Mouse (Mus musculus) bone marrow macrophage, adult 2 months (primary cell): ENCODE data around the gene Igfbp2. TPM values are rescaled to one million over a fixed set of nuclear protein-coding genes. Genes with fewer than 3 reads are reported as not detected.
A peak's percentile ranks its signal among the peaks of the same experiment; 100 is the strongest.

ENCODE experiments used
- H3K27ac ChIP-seq: 2 replicates; pipeline ENCODE4 v1.5.1; 2012; ENCODE audit warnings: low read depth, low read length; ENCODE audit not compliant: insufficient read depth
- H3K4me1 ChIP-seq: 2 replicates; pipeline ENCODE4 v1.6.1; 2012; ENCODE audit warnings: low read length; ENCODE audit not compliant: control insufficient read depth, insufficient read depth
- H3K4me3 ChIP-seq: 2 replicates; pipeline ENCODE4 v1.5.1; 2012; ENCODE audit warnings: mild to moderate bottlenecking, low read length, moderate library complexity; ENCODE audit not compliant: insufficient read depth
- CTCF ChIP-seq: IDR thresholded peaks from 2 replicates; pipeline ENCODE4 v1.5.1; 2012; ENCODE audit warnings: low read depth, mild to moderate bottlenecking, low read length, moderate library complexity
- POLR2A ChIP-seq: IDR thresholded peaks from 2 replicates; pipeline ENCODE4 v1.6.1; 2012; ENCODE audit warnings: mild to moderate bottlenecking, low read depth, low read length, borderline replicate concordance
- polyA plus RNA-seq: library from polyadenylated mRNA; stranded (reverse); fragments of >200 nt; gene quantifications from 2 replicates; pipeline ENCODE4 v1.2.4, GENCODE M21; 2012; ENCODE audit not compliant: missing spikeins, insufficient read depth, insufficient read length

Igfbp2 gene
- polyA plus RNA-seq, 1 experiment: not detected

- TF ChIP-seq POLR2A: no peak
- no peak for TF ChIP-seq CTCF
- H3K27ac ChIP-seq: no peak overlapping the region
- H3K4me1 ChIP-seq: 0 out of 2 replicates have a peak, but pooled peaks cover 5% of the 10 kb centered on the region
- no peak overlapping the region for H3K4me3 ChIP-seq
Observed at GRCm38 (mm10) chr1:72869275-72869674, 45.0 kb downstream of the Igfbp2 start.

DNA sequence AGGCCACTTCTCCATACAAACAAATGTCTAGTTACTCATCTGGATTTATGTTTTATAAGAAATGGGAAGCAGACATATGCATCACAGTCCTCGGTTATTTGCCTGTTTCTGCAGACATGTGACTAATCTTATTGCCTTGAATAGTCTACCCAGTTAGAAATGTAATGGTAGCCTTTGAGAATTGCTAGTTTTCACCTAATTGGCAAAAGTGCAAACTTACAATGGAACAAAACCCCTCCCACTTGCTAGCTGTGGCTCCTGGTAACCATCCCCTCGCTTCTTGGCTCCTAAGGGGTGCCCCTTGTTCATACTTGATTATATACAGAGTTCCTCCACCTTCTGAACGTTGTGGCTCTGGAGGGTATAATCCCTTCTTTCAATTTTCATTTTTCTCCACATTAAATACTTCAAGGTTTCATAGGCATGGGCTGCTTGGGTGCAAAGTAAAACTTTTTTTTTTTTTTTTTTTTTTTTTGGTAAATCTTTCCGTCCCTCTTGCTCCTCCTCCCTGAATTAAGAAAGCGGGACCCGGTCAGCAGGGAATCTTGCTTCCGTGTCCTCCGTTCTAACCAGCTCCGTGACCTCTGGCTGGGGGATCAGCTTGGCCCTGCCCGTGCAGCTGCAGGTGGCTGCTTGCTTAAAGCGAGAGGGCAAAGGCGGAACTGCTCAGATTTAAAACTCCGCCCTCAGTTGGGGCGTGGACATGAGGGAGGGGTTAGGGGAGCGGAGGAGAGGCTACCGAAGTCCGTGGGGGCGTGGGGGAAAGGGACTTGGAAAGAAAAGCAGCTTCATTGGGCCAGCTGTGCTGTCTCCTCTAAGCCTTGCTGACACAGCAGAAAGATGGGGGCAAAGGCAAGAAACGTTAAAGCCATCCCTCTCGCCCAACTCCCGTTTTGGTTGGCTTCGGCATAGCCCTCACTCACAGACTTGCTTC, 45.6 kb downstream of the Igfbp2 start:
- H3K4me3 ChIP-seq: peak overlapping the region; percentile 49
- TF ChIP-seq POLR2A (no peak), CTCF (no peak)
- H3K27ac ChIP-seq: no peak overlapping the region
- H3K4me1 ChIP-seq: 0 out of 2 replicates have a peak, but pooled peaks cover 5% of the 10 kb centered on the region

- H3K4me1 ChIP-seq: 0 out of 2 replicates have a peak, but pooled peaks cover 5% of the 10 kb centered on the region
- no peak for TF ChIP-seq POLR2A
- no peak for TF ChIP-seq CTCF
- peak overlapping the region; percentile 49 for H3K4me3 ChIP-seq
- H3K27ac ChIP-seq: no peak overlapping the region
Observed at GRCm38 (mm10) chr1:72870615-72871336, 46.5 kb downstream of the Igfbp2 start.

GRCm38 (mm10) chr1:72871337-72871696, 47.0 kb downstream of the Igfbp2 start:
- TF ChIP-seq POLR2A (no peak), CTCF (no peak)
- peak overlapping the region; percentile 34; the same call in 1 of the 2 replicates for H3K4me3 ChIP-seq
- 0 out of 2 replicates have a peak, but pooled peaks cover 5% of the 10 kb centered on the region for H3K4me1 ChIP-seq
- H3K27ac ChIP-seq: no peak overlapping the region

GRCm38 (mm10) chr1:72871697-72872411, 47.6 kb downstream of the Igfbp2 start:
- Histone ChIP-seq H3K4me1 (0 out of 2 replicates have a peak, but pooled peaks cover 5% of the 10 kb centered on the region), H3K27ac (no peak overlapping the region), H3K4me3 (peak overlapping the region; percentile 34; the same call in 1 of the 2 replicates)
- TF ChIP-seq POLR2A (no peak), CTCF (no peak)

GRCm38 (mm10) chr1:72872521-72872920, 48.2 kb downstream of the Igfbp2 start:
- no peak for TF ChIP-seq CTCF
- no peak for TF ChIP-seq POLR2A
- Histone ChIP-seq H3K4me3 (no peak overlapping the region), H3K27ac (no peak overlapping the region), H3K4me1 (0 out of 2 replicates have a peak, but pooled peaks cover 5% of the 10 kb centered on the region)

GRCm38 (mm10) chr1:72873078-72873477, 48.8 kb downstream of the Igfbp2 start:
- H3K27ac ChIP-seq: no peak overlapping the region
- no peak for TF ChIP-seq CTCF
- no peak overlapping the region for H3K4me3 ChIP-seq
- 0 out of 2 replicates have a peak, but pooled peaks cover 5% of the 10 kb centered on the region for H3K4me1 ChIP-seq

GRCm38 (mm10) chr1:72873511-72874286, 49.4 kb downstream of the Igfbp2 start:
- Histone ChIP-seq H3K4me1 (0 out of 2 replicates have a peak, but pooled peaks cover 5% of the 10 kb centered on the region), H3K4me3 (no peak overlapping the region), H3K27ac (no peak overlapping the region)
- no peak for TF ChIP-seq POLR2A
- no peak for TF ChIP-seq CTCF
